In genomic region chr12:104029986-104030385, GRCm38 (mm10) we compare ENCODE assay signal across 9 mouse cellular contexts. TPM values are rescaled to one million over a fixed set of nuclear protein-coding genes. Genes with fewer than 3 reads are reported as not detected.
DNase-seq lines count a peak whose midpoint lies in the region; ATAC-seq lines count a peak whose summit lies in the region.
"Had no signal": no experiment of that assay in that cellular context is flagged by ENCODE, and none has a peak within 500 bp of the region (broad histone marks: within the 10 kb centered on the region; RNA-seq: fewer than 3 reads in every experiment).

No protein-coding gene starts in this region.

- H3K4me3 ChIP-seq in forebrain, embryonic 10.5 days, result no peak overlapping the region
- H3K4me3 ChIP-seq in forebrain, embryonic 13.5 days, result no peak overlapping the region
- no peak overlapping the region for H3K4me3 ChIP-seq in heart, embryonic 16.5 days (ENCODE audit: low read length)
- H3K4me3 ChIP-seq: heart, embryonic 15.5 days had no signal

- no peaks in the 10 kb centered on the region for H3K9me3 ChIP-seq in forebrain, embryonic 10.5 days
- H3K9me3 ChIP-seq in forebrain, embryonic 13.5 days (replicated peaks), result no peaks in the 10 kb centered on the region; the same call in 1 of the 2 replicates
- 0 out of 2 replicates have a peak, but pooled peaks cover 2% of the 10 kb centered on the region for H3K9me3 ChIP-seq in heart, embryonic 16.5 days (replicated peaks; ENCODE audit: control insufficient read depth, low read length)
- H3K9me3 ChIP-seq: heart, embryonic 15.5 days had no signal

- H3K36me3 ChIP-seq in forebrain, embryonic 10.5 days (replicated peaks), result no peaks in the 10 kb centered on the region
- no peaks in the 10 kb centered on the region for H3K36me3 ChIP-seq in forebrain, embryonic 13.5 days (ENCODE audit: poor library complexity, severe bottlenecking)
- no peaks in the 10 kb centered on the region for H3K36me3 ChIP-seq in heart, embryonic 16.5 days (ENCODE audit: control insufficient read depth, insufficient read depth)
- H3K36me3 ChIP-seq: heart, embryonic 15.5 days had no signal

- H3K27me3 ChIP-seq in forebrain, embryonic 10.5 days (ENCODE audit: poor library complexity, severe bottlenecking), result no peaks in the 10 kb centered on the region
- H3K27me3 ChIP-seq in forebrain, embryonic 13.5 days, result no peaks in the 10 kb centered on the region
- peaks cover 5% of the 10 kb centered on the region; the same call in 1 of the 2 replicates for H3K27me3 ChIP-seq in heart, embryonic 16.5 days (ENCODE audit: control insufficient read depth, insufficient read depth, low read length)

- H3K27ac ChIP-seq in forebrain, embryonic 10.5 days, result no peak overlapping the region
- H3K27ac ChIP-seq in forebrain, embryonic 13.5 days, result no peak overlapping the region
- H3K27ac ChIP-seq in heart, embryonic 16.5 days (ENCODE audit: low read length), result no peak overlapping the region
- H3K27ac ChIP-seq: heart, embryonic 15.5 days had no signal

- H3K9ac ChIP-seq in forebrain, embryonic 13.5 days, result no peak overlapping the region
- H3K9ac ChIP-seq in heart, embryonic 16.5 days (ENCODE audit: low read length), result no peak overlapping the region
- H3K9ac ChIP-seq: heart, embryonic 15.5 days had no signal

- WGBS in forebrain, embryonic 10.5 days, result 43% methylated on average over 8 of the region's 8 CpGs
- WGBS in forebrain, embryonic 13.5 days, result 39% methylated on average over 8 of the region's 8 CpGs
- 36% methylated on average over 8 of the region's 8 CpGs for WGBS in heart, embryonic 16.5 days

- no peak for ATAC-seq in forebrain, embryonic 13.5 days
- ATAC-seq in heart, embryonic 16.5 days (replicated peaks; ENCODE audit: extremely low read depth, insufficient read depth, low FRiP score), result 0 out of 2 replicates have a peak, but pooled peaks have one; percentile 54

- DNase-seq in forebrain, embryonic 10.5 days (ENCODE audit: extremely low spot score, low spot score), result peak; percentile 18
- DNase-seq in thymus, postnatal 4 days, result peak; percentile 15
- no peak for DNase-seq in thymus, postnatal 0 days (ENCODE audit: low spot score)
- DNase-seq in lung, postnatal 10 days, result peak; percentile 32
- no peak for DNase-seq in right cerebral cortex, postnatal 25 days
- no peak for DNase-seq in frontal cortex, postnatal 36 days (ENCODE audit: low spot score in 2 of 2)

- no peaks in the 10 kb centered on the region for H3K4me1 ChIP-seq in forebrain, embryonic 10.5 days
- H3K4me1 ChIP-seq in forebrain, embryonic 13.5 days, result no peaks in the 10 kb centered on the region
- no peaks in the 10 kb centered on the region for H3K4me1 ChIP-seq in heart, embryonic 16.5 days (ENCODE audit: control insufficient read depth, insufficient read depth, low read length)
- H3K4me1 ChIP-seq: heart, embryonic 15.5 days had no signal

- H3K4me2 ChIP-seq in forebrain, embryonic 13.5 days, result no peak overlapping the region
- no peak overlapping the region for H3K4me2 ChIP-seq in heart, embryonic 16.5 days (ENCODE audit: low read depth, low read length)
- H3K4me2 ChIP-seq: heart, embryonic 15.5 days had no signal

RNA-seq across cellular contexts. Expression of gene Serpina12, which starts 14.3 kb away (rescaled TPM):
- polyA plus RNA-seq in forebrain, embryonic 10.5 days (2016; fragmentation: Nextera tagmentation; extraction: Ambion mirVana), result not detected in 2 replicates
- not detected in 2 replicates for polyA plus RNA-seq in forebrain, embryonic 13.5 days (2015; fragmentation: Nextera tagmentation; extraction: Ambion mirVana)
- 0.20 and 0.27 TPM in 2 replicates for polyA plus RNA-seq in thymus, postnatal 0 days (2015; fragmentation: Nextera tagmentation; extraction: Ambion mirVana)
- not detected in 2 replicates for polyA plus RNA-seq in heart, embryonic 16.5 days (2015; fragmentation: Nextera tagmentation; extraction: Ambion mirVana)
- polyA plus RNA-seq: heart, embryonic 15.5 days had no signal

RNA-seq across cellular contexts. Expression of gene Serpina9, which starts 16.4 kb away (rescaled TPM):
- polyA plus RNA-seq in forebrain, embryonic 10.5 days (2016; fragmentation: Nextera tagmentation; extraction: Ambion mirVana), result not detected in 2 replicates
- not detected in 2 replicates for polyA plus RNA-seq in forebrain, embryonic 13.5 days (2015; fragmentation: Nextera tagmentation; extraction: Ambion mirVana)
- 0.95 and 1.1 TPM in 2 replicates for polyA plus RNA-seq in thymus, postnatal 0 days (2015; fragmentation: Nextera tagmentation; extraction: Ambion mirVana)
- 0.22 and 0.37 TPM in 2 replicates for polyA plus RNA-seq in heart, embryonic 16.5 days (2015; fragmentation: Nextera tagmentation; extraction: Ambion mirVana)

RNA-seq across cellular contexts. Expression of gene Serpina11, which starts 40.2 kb away (rescaled TPM):
- polyA plus RNA-seq in forebrain, embryonic 10.5 days (2016; fragmentation: Nextera tagmentation; extraction: Ambion mirVana), result not detected in 2 replicates
- polyA plus RNA-seq in forebrain, embryonic 13.5 days (2015; fragmentation: Nextera tagmentation; extraction: Ambion mirVana), result not detected in 2 replicates
- 0.34 and 0.40 TPM in 2 replicates for polyA plus RNA-seq in thymus, postnatal 0 days (2015; fragmentation: Nextera tagmentation; extraction: Ambion mirVana)
- not detected in 2 replicates for polyA plus RNA-seq in heart, embryonic 16.5 days (2015; fragmentation: Nextera tagmentation; extraction: Ambion mirVana)
- polyA plus RNA-seq: heart, embryonic 15.5 days had no signal

Comparison
In these comparisons a context has a peak if more than half of its experiments do, and no peak if none do; other contexts are left out.
1. DNase-seq: peak in forebrain, embryonic 10.5 days (single experiment), thymus, postnatal 4 days (single experiment) and lung, postnatal 10 days (single experiment); none in thymus, postnatal 0 days (single experiment), right cerebral cortex, postnatal 25 days (single experiment) and frontal cortex, postnatal 36 days (0 of 2).